In the genomic region with DNA sequence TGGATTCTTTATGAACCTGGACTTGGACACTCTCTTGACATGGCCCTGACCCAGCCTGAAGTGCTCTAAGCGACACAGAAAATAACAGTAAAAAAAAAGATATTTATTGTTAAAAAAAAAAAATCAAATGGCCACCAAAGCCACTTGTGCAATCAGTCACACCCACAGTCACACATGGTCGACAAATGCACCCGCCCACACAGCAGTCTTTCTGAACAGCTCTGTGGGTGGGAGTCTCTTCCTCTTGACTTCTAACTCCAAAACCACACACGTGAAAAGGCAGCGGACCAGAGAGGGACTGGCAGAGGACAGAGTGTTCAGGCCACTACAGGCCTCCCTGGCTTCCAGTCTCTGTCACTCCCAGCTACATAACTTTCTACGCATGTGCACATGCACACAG, we compare ENCODE assay signal across 15 mouse cellular contexts. TPM values are rescaled to one million over a fixed set of nuclear protein-coding genes. Genes with fewer than 3 reads are reported as not detected.
DNase-seq lines count a peak whose midpoint lies in the region; ATAC-seq and TF ChIP-seq lines count a peak whose summit lies in the region.
"Had no signal": no experiment of that assay in that cellular context is flagged by ENCODE, and none has a peak within 500 bp of the region (broad histone marks: within the 10 kb centered on the region; RNA-seq: fewer than 3 reads in every experiment).

No protein-coding gene starts in this region.

- H3K4me3 ChIP-seq in myocyte = no peak overlapping the region
- H3K4me3 ChIP-seq: kidney, embryonic 15.5 days; stomach, embryonic 15.5 days had no signal

- no peaks in the 10 kb centered on the region for H3K36me3 ChIP-seq in myocyte (ENCODE audit: control insufficient read depth, insufficient read depth)
- H3K36me3 ChIP-seq: kidney, embryonic 15.5 days; stomach, embryonic 15.5 days had no signal

- intact Hi-C loops in heart, postnatal 36 days (cut with DNase I) = loop anchor here (5.0 kb wide), 1 partner anchor 48 kb away; the partner anchor contains the start of gene Slc36a1

- peak; percentile 24 for DNase-seq in cerebellum, adult 9-11 months
- DNase-seq in cerebellum, adult 11-12 months = no peak
- peak; percentile 14 for DNase-seq in lung, postnatal 25 days (ENCODE audit: low spot score)
- no peak for DNase-seq in lung, postnatal 14 days
- no peak for DNase-seq in yolk sac, embryonic 10.5 days (ENCODE audit: low spot score)
- DNase-seq in heart, postnatal 36 days = no peak
- DNase-seq: adrenal gland, adult 8-10 months; gastrocnemius, postnatal 10 days; thymus, postnatal 25 days had no signal

- H3ac ChIP-seq in myocyte (ENCODE audit: control insufficient read depth, insufficient read length) = no peak overlapping the region

- no peak overlapping the region for H3K4me2 ChIP-seq in myocyte (ENCODE audit: low read depth)
- H3K4me2 ChIP-seq: heart, embryonic 11.5 days; kidney, embryonic 15.5 days; stomach, embryonic 15.5 days had no signal

- H3K27me3 ChIP-seq in myocyte (ENCODE audit: control insufficient read depth, insufficient read depth, insufficient read length) = no peaks in the 10 kb centered on the region
- H3K27me3 ChIP-seq: kidney, embryonic 15.5 days; stomach, embryonic 15.5 days had no signal

- H3K79me2 ChIP-seq in myocyte (ENCODE audit: control insufficient read depth, insufficient read depth) = no peaks in the 10 kb centered on the region

- ATAC-seq in granulocyte monocyte progenitor cell, adult 5-6 weeks (replicated peaks; ENCODE audit: poor library complexity, severe bottlenecking) = peak; percentile 94
- ATAC-seq: forebrain, embryonic 14.5 days had no signal

- no peak for TF ChIP-seq POLR2A in myocyte (IDR thresholded peaks at IDR 0.05; ENCODE audit: insufficient read length, low read depth)

TF ChIP-seq in myocyte, 11 proteins besides CTCF, POLR2A, EP300 and RAD21:
- TF ChIP-seq REST (IDR thresholded peaks at IDR 0.05; ENCODE audit: insufficient read depth, insufficient read length) = no peak
- peak in 2 of 3 experiments; percentile 50 to 61 for TF ChIP-seq MYOD1 (IDR thresholded peaks at IDR 0.05; ENCODE audit: control insufficient read depth in 1 of 3, insufficient read length in 2 of 3, low read depth in 2 of 3)
- TF ChIP-seq CEBPB (IDR thresholded peaks at IDR 0.05; ENCODE audit: insufficient read depth, poor library complexity, severe bottlenecking) = 0 out of 2 replicates have a peak, but pooled peaks have one; percentile 30
TF ChIP-seq in myocyte: peak in this region for 2.

RNA-seq across cellular contexts. Expression of gene Slc36a1, which starts 46.4 kb away (rescaled TPM):
- total RNA-seq in granulocyte monocyte progenitor cell, adult 5-6 weeks (2014; fragmentation: Nextera tagmentation) = 52.6 and 53.3 TPM in 2 replicates
- 11.4 and 12.9 TPM in 2 replicates for total RNA-seq in granulocyte monocyte progenitor cell, adult 5-6 weeks (2017)
- 5.3 TPM for polyA plus RNA-seq in myocyte (2012; fragmentation: generic; extraction: Trizol)
- 10 to 100 TPM in 1 of 2 experiments, 1 to 10 TPM in 1; 9.4 to 10.5 TPM for total RNA-seq in heart, postnatal 36 days (2021)

Comparison
In these comparisons a context has a peak if more than half of its experiments do, and no peak if none do; other contexts are left out.
1. DNase-seq: peak in cerebellum, adult 9-11 months (single experiment) and lung, postnatal 25 days (single experiment); none in cerebellum, adult 11-12 months (single experiment), lung, postnatal 14 days (single experiment), yolk sac, embryonic 10.5 days (single experiment) and heart, postnatal 36 days (0 of 2).